Mouse (Mus musculus) left cerebral cortex, postnatal 10 days (tissue): ENCODE data around the gene Abcc10. TPM values are rescaled to one million over a fixed set of nuclear protein-coding genes. Genes with fewer than 3 reads are reported as not detected.

Experiments used
- DNase-seq, 2 experiments: peaks; one replicate each; pipeline ENCODE4 v3.0.0; 2021 to 2022; ENCODE audit warnings: low spot score in 2 of 2, mixed read lengths in 1 of 2; ENCODE audit errors: extremely low spot score in 1 of 2
- intact Hi-C: fragments of 180-260 bp; cut with DNase I; formaldehyde crosslinking; loops from one replicate; pipeline ENCODE4 v1.15.1; 2025
- total RNA-seq, 2 experiments: library from RNA; stranded (reverse); gene quantifications; 2 replicates each; pipeline ENCODE4 v1.2.3; 2021

The Abcc10 gene
- 1 to 10 TPM; 8.1 to 8.7 TPM for total RNA-seq

- DNase-seq, result peak; percentile 89 to 97
- intact Hi-C loops, result no loop called here
Observed at GRCm38 (mm10) chr17:46327906-46328534, at the start of gene Abcc10. Abcc10 (minus strand) TSS chr17:46328352.

- intact Hi-C loops, result loop anchor here (2.0 kb wide), 1 partner anchor 37 kb away; no protein-coding TSS in a partner anchor
- DNase-seq, result no peak
Observed at GRCm38 (mm10) chr17:46371783-46372182, 43.6 kb upstream of the Abcc10 start.

- intact Hi-C loops, result no loop called here
Observed at GRCm38 (mm10) chr17:46351026-46351700, 23.0 kb upstream of the Abcc10 start.

GRCm38 (mm10) chr17:46341208-46341607 is 13.1 kb upstream of the Abcc10 start:
- intact Hi-C loops, result no loop called here
- DNase-seq, result no peak

More at GRCm38 (mm10) chr17:46351026-46351700, 23.0 kb upstream of the Abcc10 start:
- no peak for DNase-seq

GRCm38 (mm10) chr17:46336475-46336874 is 8.3 kb upstream of the Abcc10 start:
- intact Hi-C loops, result no loop called here
- DNase-seq, result no peak

GRCm38 (mm10) chr17:46328723-46329122 is 571 bp upstream of the Abcc10 start:
- intact Hi-C loops, result no loop called here
- DNase-seq, result no peak

GRCm38 (mm10) chr17:46327413-46327905 is 693 bp downstream of the Abcc10 start:
- DNase-seq, result no peak
- intact Hi-C loops, result no loop called here

- intact Hi-C loops, result no loop called here
- DNase-seq, result no peak
Observed at GRCm38 (mm10) chr17:46322046-46322823, 5.9 kb downstream of the Abcc10 start.

GRCm38 (mm10) chr17:46320492-46320891 is 7.7 kb downstream of the Abcc10 start:
- DNase-seq, result no peak
- intact Hi-C loops, result no loop called here

- no peak for DNase-seq
- intact Hi-C loops, result no loop called here
Observed at GRCm38 (mm10) chr17:46315813-46316212, 12.3 kb downstream of the Abcc10 start.

GRCm38 (mm10) chr17:46313135-46313715 is 14.9 kb downstream of the Abcc10 start:
- DNase-seq, result no peak
- intact Hi-C loops, result no loop called here

GRCm38 (mm10) chr17:46310515-46310914 is 17.6 kb downstream of the Abcc10 start:
- intact Hi-C loops, result no loop called here
- DNase-seq, result peak in 1 of 2 experiments; percentile 13

- intact Hi-C loops, result no loop called here
- peak in 1 of 2 experiments; percentile 4 for DNase-seq
Observed at GRCm38 (mm10) chr17:46309835-46310234, 18.3 kb downstream of the Abcc10 start.

- DNase-seq, result peak in 1 of 2 experiments; percentile 25
- intact Hi-C loops, result no loop called here
Observed at GRCm38 (mm10) chr17:46306956-46307355, 21.2 kb downstream of the Abcc10 start.

- intact Hi-C loops, result no loop called here
- DNase-seq, result no peak
Observed at GRCm38 (mm10) chr17:46304184-46304583, 24.0 kb downstream of the Abcc10 start.

GRCm38 (mm10) chr17:46301892-46302291 is 26.3 kb downstream of the Abcc10 start:
- DNase-seq, result no peak
- intact Hi-C loops, result no loop called here

GRCm38 (mm10) chr17:46298220-46298913 is 29.8 kb downstream of the Abcc10 start:
- intact Hi-C loops, result loop anchor here (5.0 kb wide), 1 partner anchor 36 kb away; no protein-coding TSS in a partner anchor
- DNase-seq, result peak; percentile 77 to 89
